Mouse (Mus musculus) hindbrain, embryonic 14.5 days (tissue): ENCODE measurements at regions not wholly inside any gene's neighbourhood (a gene's known extent, or its start where the extent isn't known, plus 50 kb on each side); places are given as distances from the start of the nearest gene placed in this dataset.

ENCODE experiments used
- ATAC-seq: fragments of 200-750 bp; cut with Nextera tagmentation; 2 replicates; pipeline ENCODE4 v1.8.0; 2017; ENCODE audit warnings: moderate number of reproducible peaks, mild to moderate bottlenecking, moderate TSS enrichment, moderate library complexity; ENCODE audit not compliant: low FRiP score
- DNase-seq: peaks from one replicate; pipeline ENCODE4 v3.0.0-alpha.2; 2015; ENCODE audit warnings: low spot score
- H3K27ac ChIP-seq: fragments of 300-500 bp; sonication (generic); 2 replicates; pipeline ENCODE4 v1.5.1; 2014; ENCODE audit warnings: mild to moderate bottlenecking, moderate library complexity
- H3K27me3 ChIP-seq: fragments of 300-500 bp; sonication (generic); 2 replicates; pipeline ENCODE4 v1.6.1; 2014; ENCODE audit warnings: mild to moderate bottlenecking, low read length, mixed read lengths; ENCODE audit not compliant: control insufficient read depth, insufficient read depth
- H3K36me3 ChIP-seq: fragments of 300-500 bp; sonication (generic); replicated peaks from 2 replicates; pipeline ENCODE4 v1.6.1; 2014; ENCODE audit not compliant: control insufficient read depth, insufficient read depth
- H3K4me1 ChIP-seq: fragments of 300-500 bp; sonication (generic); replicated peaks from 2 replicates; pipeline ENCODE4 v1.6.1; 2014; ENCODE audit warnings: antibody characterized with exemption, low read length, mixed read lengths; ENCODE audit not compliant: control insufficient read depth, insufficient read depth
- H3K4me2 ChIP-seq: fragments of 300-500 bp; sonication (generic); replicated peaks from 2 replicates; pipeline ENCODE4 v1.6.1; 2014; ENCODE audit warnings: mild to moderate bottlenecking, moderate library complexity
- H3K4me3 ChIP-seq: fragments of 300-500 bp; sonication (generic); replicated peaks from 2 replicates; pipeline ENCODE4 v1.5.1; 2014; ENCODE audit warnings: mild to moderate bottlenecking, low read length
- H3K9ac ChIP-seq: fragments of 300-500 bp; sonication (generic); 2 replicates; pipeline ENCODE4 v1.6.1; 2014
- H3K9me3 ChIP-seq: fragments of 300-500 bp; sonication (generic); 2 replicates; pipeline ENCODE4 v1.6.1; 2016; ENCODE audit warnings: low read length; ENCODE audit not compliant: control insufficient read depth
- WGBS: fragments of 180-500 bp; shearing (Covaris S2); extraction: QIAGEN DNeasy Blood & Tissue Kit; methylation state at CpG from one replicate; pipeline ENCODE4 v1.1.7; 2014; 5-methylcytosine and 5-hydroxymethylcytosine counted together

- no peak for ATAC-seq
Observed at GRCm38 (mm10) chr10:68344991-68345720, 66.6 kb upstream of the Arid5b start.

GRCm38 (mm10) chr10:68344211-68344610, 65.7 kb upstream of the Arid5b start:
- Histone ChIP-seq H3K4me2 (no peak overlapping the region), H3K9me3 (peaks cover 16% of the 10 kb centered on the region), H3K36me3 (no peaks in the 10 kb centered on the region), H3K27ac (no peak overlapping the region), H3K9ac (no peak overlapping the region), H3K27me3 (no peaks in the 10 kb centered on the region), H3K4me3 (no peak overlapping the region), H3K4me1 (no peaks in the 10 kb centered on the region)
- ATAC-seq = no peak
- 89% methylated on average over 2 of the region's 2 CpGs for WGBS
- DNase-seq = no peak

More at GRCm38 (mm10) chr10:68344991-68345720, 66.6 kb upstream of the Arid5b start:
- WGBS = 81% methylated on average over 18 of the region's 18 CpGs
- Histone ChIP-seq H3K27ac (no peak overlapping the region), H3K4me1 (no peaks in the 10 kb centered on the region), H3K4me2 (no peak overlapping the region), H3K36me3 (no peaks in the 10 kb centered on the region), H3K4me3 (no peak overlapping the region), H3K9me3 (peaks cover 16% of the 10 kb centered on the region), H3K27me3 (no peaks in the 10 kb centered on the region), H3K9ac (no peak overlapping the region)
- no peak for DNase-seq

- H3K4me3 ChIP-seq = no peak overlapping the region
- no peak overlapping the region for H3K9ac ChIP-seq
- no peaks in the 10 kb centered on the region for H3K4me1 ChIP-seq
- H3K4me2 ChIP-seq = no peak overlapping the region
- no peak for ATAC-seq
- no peaks in the 10 kb centered on the region for H3K27me3 ChIP-seq
- no peak for DNase-seq
- H3K27ac ChIP-seq = no peak overlapping the region
- 94% methylated on average over 5 of the region's 5 CpGs for WGBS
- H3K36me3 ChIP-seq = no peaks in the 10 kb centered on the region
- H3K9me3 ChIP-seq = 0 out of 2 replicates have a peak, but pooled peaks cover 3% of the 10 kb centered on the region
Observed at GRCm38 (mm10) chr10:68334054-68334453, 55.5 kb upstream of the Arid5b start.
